Mouse (Mus musculus) mammary gland, adult 2 months (tissue): ENCODE results near the gene Car9. TPM values are rescaled to one million over a fixed set of nuclear protein-coding genes. Genes with fewer than 3 reads are reported as not detected.

ENCODE experiments used
- polyA plus RNA-seq: library from polyadenylated mRNA; depleted of rRNA; stranded (reverse); fragments of >200 nt; gene quantifications from 2 replicates; pipeline ENCODE4 v1.2.3, GENCODE M21; 2012; ENCODE audit warnings: low replicate concordance; rRNA removed

Car9 gene
- polyA plus RNA-seq, result 0.78 and 1.5 TPM in 2 replicates

GRCm38 (mm10) chr4:43506536-43507185 lies at the start of gene Car9:
TSS of gene Car9 (plus strand) at chr4:43506966.

GRCm38 (mm10) chr4:43483535-43484091 lies 23.2 kb upstream of the Car9 start, which contains the start of gene Sit1:
TSS of gene Sit1 (minus strand) at chr4:43483734.

GRCm38 (mm10) chr4:43492821-43493185 lies 14.0 kb upstream of the Car9 start, which contains the start of gene Ccdc107:
TSS of gene Ccdc107 (plus strand) at chr4:43492900.

GRCm38 (mm10) chr4:43499407-43500333 lies 7.1 kb upstream of the Car9 start, which contains the start of gene Arhgef39:
TSS of gene Arhgef39 (minus strand) at chr4:43499695.

GRCm38 (mm10) chr4:43561997-43562768 lies 55.4 kb downstream of the Car9 start, which contains the start of the genes Creb3 and Tln1:
TSS of gene Creb3 (plus strand) at chr4:43562332.
TSS of gene Tln1 (minus strand) at chr4:43562691.

Other genes starting within 250 kb of the Car9 start
- gene Atp8b5, start 239.8 kb upstream of the Car9 start, polyA plus RNA-seq, result 0.57 and 1.7 TPM in 2 replicates
- 14.4 and 23.7 TPM in 2 replicates for gene Rusc2, start 125.0 kb upstream of the Car9 start, polyA plus RNA-seq
- gene Fam166b, start 77.8 kb upstream of the Car9 start, polyA plus RNA-seq, result 0.23 TPM in 1 of 2 replicates, not detected in the other
- gene Tesk1, start 65.0 kb upstream of the Car9 start, polyA plus RNA-seq, result 79.6 and 124 TPM in 2 replicates
- gene Cd72, start 52.3 kb upstream of the Car9 start, polyA plus RNA-seq, result 28.2 and 33.5 TPM in 2 replicates
- gene Sit1, start 23.2 kb upstream of the Car9 start, polyA plus RNA-seq, result 9.2 and 21.2 TPM in 2 replicates
- 62.5 and 267 TPM in 2 replicates for gene Ccdc107, start 14.1 kb upstream of the Car9 start, polyA plus RNA-seq
- gene Arhgef39, start 7.3 kb upstream of the Car9 start, polyA plus RNA-seq, result 4.4 and 4.8 TPM in 2 replicates
- gene Tpm2, start 16.8 kb downstream of the Car9 start, polyA plus RNA-seq, result 23.0 and 770 TPM in 2 replicates
- 75.4 and 91.4 TPM in 2 replicates for gene Creb3, start 55.4 kb downstream of the Car9 start, polyA plus RNA-seq
- gene Tln1, start 55.7 kb downstream of the Car9 start, polyA plus RNA-seq, result 101 and 163 TPM in 2 replicates
- gene Rgp1, start 71.7 kb downstream of the Car9 start, polyA plus RNA-seq, result 60.7 and 68.0 TPM in 2 replicates
- 22.0 and 23.6 TPM in 2 replicates for gene Gba2, start 71.9 kb downstream of the Car9 start, polyA plus RNA-seq
- gene Msmp, start 77.5 kb downstream of the Car9 start, polyA plus RNA-seq, result 0.74 and 1.1 TPM in 2 replicates
- gene Npr2, start 125.0 kb downstream of the Car9 start, polyA plus RNA-seq, result 42.2 and 51.5 TPM in 2 replicates
- gene Spag8, start 146.6 kb downstream of the Car9 start, polyA plus RNA-seq, result 0.92 and 1.7 TPM in 2 replicates
- 87.4 and 136 TPM in 2 replicates for gene Hint2, start 149.5 kb downstream of the Car9 start, polyA plus RNA-seq
- 12.3 and 18.7 TPM in 2 replicates for gene Tmem8b, start 162.0 kb downstream of the Car9 start, polyA plus RNA-seq
- gene Fam221b, start 162.2 kb downstream of the Car9 start, polyA plus RNA-seq, result 0.02 and 0.09 TPM in 2 replicates
- gene Olfr70, start 193.8 kb downstream of the Car9 start, polyA plus RNA-seq, result not detected in 2 replicates
- gene Olfr71, start 203.3 kb downstream of the Car9 start, polyA plus RNA-seq, result not detected in 2 replicates
- 21.9 and 24.8 TPM in 2 replicates for gene Hrct1, start 220.2 kb downstream of the Car9 start, polyA plus RNA-seq
- 5.1 and 8.1 TPM in 2 replicates for gene Spaar, start 223.1 kb downstream of the Car9 start, polyA plus RNA-seq